Mouse (Mus musculus) erythroid progenitor cell, adult 5-6 weeks (primary cell): Measurements from ENCODE around the gene Rbms3. TPM values are rescaled to one million over a fixed set of nuclear protein-coding genes. Genes with fewer than 3 reads are reported as not detected.

ENCODE experiments used
- ATAC-seq: replicated peaks from 2 replicates; pipeline ENCODE4 v1.8.0; 2016; ENCODE audit warnings: moderate number of reproducible peaks, mild to moderate bottlenecking, moderate TSS enrichment, inconsistent platforms; ENCODE audit not compliant: poor library complexity, low FRiP score, severe bottlenecking
- total RNA-seq, 2 experiments: library from RNA; stranded (forward) in 1 of 2; stranded (reverse) in 1 of 2; fragments of 150-400 nt in 1 of 2; fragments of 186-747, 209-891 nt in 1 of 2; gene quantifications; 2 replicates each; pipeline versions ENCODE4 v1.2.3 to v1.2.4; 2015 to 2017; ENCODE audit warnings: low replicate concordance in 2 of 2

The Rbms3 gene
- total RNA-seq, 2 experiments from 2014 or later, result not detected

- ATAC-seq, result no peak
Measured at GRCm38 (mm10) chr9:117021506-117021905, 608.2 kb downstream of the Rbms3 start.

- no peak for ATAC-seq
Measured at GRCm38 (mm10) chr9:117020216-117020615, 609.5 kb downstream of the Rbms3 start.

- ATAC-seq, result no peak
Measured at GRCm38 (mm10) chr9:117018741-117019163, 611.0 kb downstream of the Rbms3 start.

- ATAC-seq, result no peak
Measured at GRCm38 (mm10) chr9:117018301-117018700, 611.4 kb downstream of the Rbms3 start.

- no peak for ATAC-seq
Measured at GRCm38 (mm10) chr9:117016605-117017319, 613.0 kb downstream of the Rbms3 start.

GRCm38 (mm10) chr9:117013386-117013785, 616.3 kb downstream of the Rbms3 start:
- no peak for ATAC-seq

GRCm38 (mm10) chr9:117010801-117011200, 618.9 kb downstream of the Rbms3 start:
- no peak for ATAC-seq

- ATAC-seq, result no peak
Measured at GRCm38 (mm10) chr9:117008194-117008593, 621.5 kb downstream of the Rbms3 start.

GRCm38 (mm10) chr9:117002083-117002482, 627.6 kb downstream of the Rbms3 start:
- no peak for ATAC-seq

- ATAC-seq, result no peak
Measured at GRCm38 (mm10) chr9:116999186-116999585, 630.5 kb downstream of the Rbms3 start.

GRCm38 (mm10) chr9:116990321-116990720, 639.4 kb downstream of the Rbms3 start:
- no peak for ATAC-seq

- ATAC-seq, result no peak
Measured at GRCm38 (mm10) chr9:116980801-116981200, 648.9 kb downstream of the Rbms3 start.

- no peak for ATAC-seq
Measured at GRCm38 (mm10) chr9:116977428-116977827, 652.3 kb downstream of the Rbms3 start.

- no peak for ATAC-seq
Measured at GRCm38 (mm10) chr9:116976575-116977408, 652.9 kb downstream of the Rbms3 start.

GRCm38 (mm10) chr9:116975269-116975668, 654.4 kb downstream of the Rbms3 start:
- no peak for ATAC-seq

- no peak for ATAC-seq
Measured at GRCm38 (mm10) chr9:116974134-116974533, 655.6 kb downstream of the Rbms3 start.

GRCm38 (mm10) chr9:116973594-116973993, 656.1 kb downstream of the Rbms3 start:
- no peak for ATAC-seq

- no peak for ATAC-seq
Measured at GRCm38 (mm10) chr9:116967317-116967716, 662.4 kb downstream of the Rbms3 start.

GRCm38 (mm10) chr9:116965691-116966090, 664.0 kb downstream of the Rbms3 start:
- ATAC-seq, result no peak

GRCm38 (mm10) chr9:116956156-116956555, 673.6 kb downstream of the Rbms3 start:
- no peak for ATAC-seq

GRCm38 (mm10) chr9:116948211-116948610, 681.5 kb downstream of the Rbms3 start:
- ATAC-seq, result no peak
